Mouse (Mus musculus) lung, embryonic 16.5 days (tissue): ENCODE results near the gene Sec14l1. TPM values are rescaled to one million over a fixed set of nuclear protein-coding genes. Genes with fewer than 3 reads are reported as not detected.

Source experiments
- ATAC-seq: fragments of 200-750 bp; cut with Nextera tagmentation; 2 replicates; pipeline ENCODE4 v1.8.0; 2017; ENCODE audit warnings: low read depth, mild to moderate bottlenecking, moderate library complexity
- H3K27ac ChIP-seq: fragments of 300-500 bp; sonication (generic); 2 replicates; pipeline ENCODE4 v1.5.1; 2014; ENCODE audit warnings: mild to moderate bottlenecking, control low read depth, low read length
- H3K27me3 ChIP-seq: fragments of 300-500 bp; sonication (generic); 2 replicates; pipeline ENCODE4 v1.6.1; 2014; ENCODE audit warnings: low read depth, low read length, mixed read lengths; ENCODE audit not compliant: control insufficient read depth, insufficient read depth
- H3K36me3 ChIP-seq: fragments of 300-500 bp; sonication (generic); 2 replicates; pipeline ENCODE4 v1.6.1; 2014; ENCODE audit warnings: low read length; ENCODE audit not compliant: control insufficient read depth, insufficient read depth
- H3K4me1 ChIP-seq: fragments of 300-500 bp; sonication (generic); replicated peaks from 2 replicates; pipeline ENCODE4 v1.6.1; 2014; ENCODE audit warnings: low read length, mixed read lengths; ENCODE audit not compliant: control insufficient read depth, insufficient read depth
- H3K4me2 ChIP-seq: fragments of 300-500 bp; sonication (generic); 2 replicates; pipeline ENCODE4 v1.6.1; 2014; ENCODE audit warnings: low read depth, low read length, control low read depth
- H3K4me3 ChIP-seq: fragments of 300-500 bp; sonication (generic); 2 replicates; pipeline ENCODE4 v1.5.1; 2014; ENCODE audit warnings: mild to moderate bottlenecking, low read length, control low read depth
- H3K9ac ChIP-seq: fragments of 300-500 bp; sonication (generic); 2 replicates; pipeline ENCODE4 v1.6.1; 2014; ENCODE audit warnings: low read length, control low read depth
- H3K9me3 ChIP-seq: fragments of 300-500 bp; sonication (generic); 2 replicates; pipeline ENCODE4 v1.6.1; 2016; ENCODE audit warnings: low read length; ENCODE audit not compliant: control insufficient read depth
- WGBS: fragments of 180-500 bp; shearing (Covaris S2); extraction: QIAGEN DNeasy Blood & Tissue Kit; methylation state at CpG from one replicate; pipeline ENCODE4 v1.1.7; 2014; 5-methylcytosine and 5-hydroxymethylcytosine counted together
- polyA plus RNA-seq: library from polyadenylated mRNA; unstranded; fragments of >200 nt; fragmentation: Nextera tagmentation; extraction: Ambion mirVana; gene quantifications from 2 replicates; pipeline ENCODE4 v1.2.1, GENCODE M21; 2015

Gene Sec14l1
- polyA plus RNA-seq, 1 experiment from 2014 or later: 76.5 TPM

- Histone ChIP-seq H3K9ac (no peak overlapping the region), H3K4me2 (no peak overlapping the region), H3K27me3 (no peaks in the 10 kb centered on the region), H3K4me1 (peaks cover 37% of the 10 kb centered on the region), H3K4me3 (no peak overlapping the region), H3K9me3 (0 out of 2 replicates have a peak, but pooled peaks cover 3% of the 10 kb centered on the region), H3K27ac (peak overlapping the region; percentile 7; the same call in 1 of the 2 replicates), H3K36me3 (no peaks in the 10 kb centered on the region)
- no peak for ATAC-seq
- WGBS: 56% methylated on average over 3 of the region's 3 CpGs
Observed at GRCm38 (mm10) chr11:117112649-117113051, 2.3 kb upstream of the Sec14l1 start.

DNA sequence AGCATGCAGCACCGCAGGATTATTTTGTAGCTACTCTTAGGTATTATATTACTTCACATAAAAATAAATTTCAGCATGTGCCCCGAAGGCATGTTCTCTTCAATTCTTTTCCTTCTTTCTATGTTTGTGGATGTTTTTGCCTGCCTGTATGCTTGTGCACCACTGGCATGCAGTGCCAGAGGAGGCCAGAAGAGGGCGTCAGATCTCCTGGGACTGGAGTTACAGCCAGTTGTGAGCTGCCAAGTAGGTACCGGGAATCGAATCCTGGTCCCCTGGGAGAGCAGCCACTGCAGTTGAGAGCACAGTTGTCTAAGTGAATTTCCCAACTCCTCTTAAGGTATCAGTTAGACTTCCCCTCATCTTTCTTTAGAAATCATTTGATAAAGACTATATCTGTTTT, 1.6 kb upstream of the Sec14l1 start:
- ATAC-seq: no peak
- Histone ChIP-seq H3K4me3 (no peak overlapping the region), H3K36me3 (no peaks in the 10 kb centered on the region), H3K27ac (no peak overlapping the region), H3K4me1 (peaks cover 40% of the 10 kb centered on the region), H3K27me3 (no peaks in the 10 kb centered on the region), H3K4me2 (no peak overlapping the region), H3K9ac (no peak overlapping the region), H3K9me3 (0 out of 2 replicates have a peak, but pooled peaks cover 3% of the 10 kb centered on the region)
- 88% methylated on average over 5 of the region's 5 CpGs for WGBS

- H3K4me1 ChIP-seq: peaks cover 39% of the 10 kb centered on the region
- WGBS: 33% methylated on average over 13 of the region's 13 CpGs
- peak overlapping the region; percentile 95 for H3K27ac ChIP-seq
- H3K36me3 ChIP-seq: no peaks in the 10 kb centered on the region
- H3K9me3 ChIP-seq: 0 out of 2 replicates have a peak, but pooled peaks cover 3% of the 10 kb centered on the region
- peak overlapping the region; percentile 74 for H3K4me2 ChIP-seq
- peak overlapping the region; percentile 70 for H3K9ac ChIP-seq
- peak overlapping the region; percentile 83 for H3K4me3 ChIP-seq
- ATAC-seq: no peak
- H3K27me3 ChIP-seq: no peaks in the 10 kb centered on the region
Observed at GRCm38 (mm10) chr11:117114231-117114591, 757 bp upstream of the Sec14l1 start.

GRCm38 (mm10) chr11:117115346-117116219, 615 bp downstream of the Sec14l1 start:
- H3K4me3 ChIP-seq: peak overlapping the region; percentile 83
- H3K27ac ChIP-seq: peak overlapping the region; percentile 94
- WGBS: under 1% methylated on average over 54 of the region's 54 CpGs
- H3K36me3 ChIP-seq: no peaks in the 10 kb centered on the region
- H3K4me2 ChIP-seq: peak overlapping the region; percentile 57
- H3K9ac ChIP-seq: peak overlapping the region; percentile 92
- 0 out of 2 replicates have a peak, but pooled peaks cover 3% of the 10 kb centered on the region for H3K9me3 ChIP-seq
- no peaks in the 10 kb centered on the region for H3K27me3 ChIP-seq
- peaks cover 50% of the 10 kb centered on the region for H3K4me1 ChIP-seq
- ATAC-seq: peak; percentile 46

GRCm38 (mm10) chr11:117116350-117117303, 1.7 kb downstream of the Sec14l1 start:
- Histone ChIP-seq H3K27ac (peak overlapping the region; percentile 87), H3K4me3 (peak overlapping the region; percentile 83), H3K9ac (peak overlapping the region; percentile 92), H3K4me1 (peaks cover 61% of the 10 kb centered on the region), H3K36me3 (no peaks in the 10 kb centered on the region), H3K4me2 (peak overlapping the region; percentile 57), H3K9me3 (0 out of 2 replicates have a peak, but pooled peaks cover 3% of the 10 kb centered on the region), H3K27me3 (no peaks in the 10 kb centered on the region)
- 26% methylated on average over 18 of the region's 18 CpGs for WGBS
- no peak for ATAC-seq

GRCm38 (mm10) chr11:117117321-117117720, 2.4 kb downstream of the Sec14l1 start:
- no peaks in the 10 kb centered on the region for H3K36me3 ChIP-seq
- peak overlapping the region; percentile 83; the same call in 1 of the 2 replicates for H3K4me3 ChIP-seq
- no peak for ATAC-seq
- peaks cover 61% of the 10 kb centered on the region for H3K4me1 ChIP-seq
- WGBS: 25% methylated on average over 18 of the region's 18 CpGs
- H3K4me2 ChIP-seq: peak overlapping the region; percentile 57
- peak overlapping the region; percentile 4; the same call in 1 of the 2 replicates for H3K9ac ChIP-seq
- H3K27ac ChIP-seq: peak overlapping the region; percentile 8; the same call in 1 of the 2 replicates
- H3K9me3 ChIP-seq: 0 out of 2 replicates have a peak, but pooled peaks cover 3% of the 10 kb centered on the region
- no peaks in the 10 kb centered on the region for H3K27me3 ChIP-seq

DNA sequence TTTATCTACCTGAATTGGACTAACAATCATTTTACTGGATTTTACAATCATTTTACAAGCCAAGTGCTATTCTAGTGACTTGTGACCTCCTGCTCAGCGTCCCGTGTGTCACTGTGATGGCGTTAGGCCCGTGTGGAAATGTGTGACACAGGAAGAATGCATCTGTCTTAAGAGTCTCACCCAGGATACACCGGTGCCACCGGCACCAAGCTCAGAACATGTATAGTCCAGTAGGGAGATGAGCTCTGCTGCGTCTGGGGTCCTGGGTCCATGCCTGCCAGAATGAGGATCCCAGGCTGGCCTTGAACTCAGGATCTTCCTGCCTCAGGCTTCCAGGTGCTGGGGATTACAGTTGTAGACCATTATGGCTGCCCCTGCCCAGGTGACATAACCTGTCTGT, 2.8 kb downstream of the Sec14l1 start:
- Histone ChIP-seq H3K9ac (peak overlapping the region; percentile 21; the same call in 1 of the 2 replicates), H3K27ac (peak overlapping the region; percentile 9; the same call in 1 of the 2 replicates), H3K9me3 (0 out of 2 replicates have a peak, but pooled peaks cover 3% of the 10 kb centered on the region), H3K4me1 (peaks cover 59% of the 10 kb centered on the region), H3K27me3 (no peaks in the 10 kb centered on the region), H3K4me2 (peak overlapping the region; percentile 57; the same call in 1 of the 2 replicates), H3K36me3 (no peaks in the 10 kb centered on the region), H3K4me3 (no peak overlapping the region)
- no peak for ATAC-seq
- 57% methylated on average over 7 of the region's 7 CpGs for WGBS

- Histone ChIP-seq H3K36me3 (no peaks in the 10 kb centered on the region), H3K27me3 (no peaks in the 10 kb centered on the region), H3K4me3 (no peak overlapping the region), H3K4me2 (no peak overlapping the region), H3K27ac (no peak overlapping the region; the same call in 1 of the 2 replicates), H3K9ac (no peak overlapping the region), H3K4me1 (peaks cover 59% of the 10 kb centered on the region), H3K9me3 (0 out of 2 replicates have a peak, but pooled peaks cover 3% of the 10 kb centered on the region)
- ATAC-seq: no peak
- WGBS: 49% methylated on average over 4 of the region's 4 CpGs
Observed at GRCm38 (mm10) chr11:117118248-117118647, 3.3 kb downstream of the Sec14l1 start.
